In genomic region chr3:141596881-141597280, GRCm38 (mm10) we compare ENCODE assay signal across 17 mouse cellular contexts.
DNase-seq lines count a peak whose midpoint lies in the region.
"Had no signal": no experiment of that assay in that cellular context is flagged by ENCODE, and none has a peak within 500 bp of the region (broad histone marks: within the 10 kb centered on the region; RNA-seq: fewer than 3 reads in every experiment).

No protein-coding gene starts in this region.

- DNase-seq in cerebellum, adult 11 months = peak; percentile 38
- DNase-seq in cerebellum, adult 8-10 months = no peak
- peak; percentile 19 for DNase-seq in 3T3-L1 (ENCODE audit: low read depth, low spot score)
- peak; percentile 59 to 66 for DNase-seq in cerebellum, adult 18-20 months
- DNase-seq in cerebellum, postnatal 14 days = peak; percentile 25 to 72
- DNase-seq in embryo, embryonic 10 days (ENCODE audit: low spot score) = no peak
- DNase-seq in right cerebral cortex, postnatal 4 days = no peak
- DNase-seq: adrenal gland, adult 8-10 months; gastrocnemius, adult 2 months; gastrocnemius, postnatal 36 days; heart, adult 2 months; heart, postnatal 4 days; kidney, adult 8-10 months; kidney, postnatal 4 days; layer of hippocampus, adult 9-11 months; right cerebral cortex, adult 18-20 months; thymus, postnatal 4 days had no signal

Comparison
In these comparisons a context has a peak if more than half of its experiments do, and no peak if none do; other contexts are left out.
1. DNase-seq: peak in cerebellum, adult 11 months (single experiment), 3T3-L1 (single experiment), cerebellum, adult 18-20 months (2 of 2) and cerebellum, postnatal 14 days (2 of 2); none in cerebellum, adult 8-10 months (single experiment), embryo, embryonic 10 days (single experiment) and right cerebral cortex, postnatal 4 days (single experiment).